Mouse (Mus musculus): ENCODE measurements at regions not wholly inside any gene's neighbourhood (a gene's known extent, or its start where the extent isn't known, plus 50 kb on each side); places are given as distances from the start of the nearest gene placed in this dataset.

- ATAC-seq (replicated peaks; ENCODE audit: low FRiP score, low TSS enrichment, poor library complexity, severe bottlenecking): no peak
These were observed 200.4 kb downstream of the Gm15262 start for GRCm38 (mm10) chrX:161487691-161488090.

- ATAC-seq (replicated peaks; ENCODE audit: low FRiP score, low TSS enrichment, poor library complexity, severe bottlenecking): no peak
These were observed 205.5 kb upstream of the Rai2 start for GRCm38 (mm10) chrX:161511341-161511740.

GRCm38 (mm10) chrX:161523432-161524256 is 193.2 kb upstream of the Rai2 start:
- ATAC-seq (replicated peaks; ENCODE audit: low FRiP score, low TSS enrichment, poor library complexity, severe bottlenecking): no peak

- no peak for ATAC-seq (replicated peaks; ENCODE audit: low FRiP score, low TSS enrichment, poor library complexity, severe bottlenecking)
These were observed 192.6 kb upstream of the Rai2 start for GRCm38 (mm10) chrX:161524257-161524646.

- no peak for ATAC-seq (replicated peaks; ENCODE audit: low FRiP score, low TSS enrichment, poor library complexity, severe bottlenecking)
These were observed 179.6 kb upstream of the Rai2 start for GRCm38 (mm10) chrX:161537290-161537689.

- ATAC-seq (replicated peaks; ENCODE audit: low FRiP score, low TSS enrichment, poor library complexity, severe bottlenecking): no peak
These were observed 160.0 kb upstream of the Rai2 start for GRCm38 (mm10) chrX:161556896-161557295.

- no peak for ATAC-seq (replicated peaks; ENCODE audit: low FRiP score, low TSS enrichment, poor library complexity, severe bottlenecking)
These were observed 158.4 kb upstream of the Rai2 start for GRCm38 (mm10) chrX:161558511-161558910.

- no peak for ATAC-seq (replicated peaks; ENCODE audit: low FRiP score, low TSS enrichment, poor library complexity, severe bottlenecking)
These were observed 150.4 kb upstream of the Rai2 start for GRCm38 (mm10) chrX:161566435-161566834.

GRCm38 (mm10) chrX:161582019-161582659 is 134.7 kb upstream of the Rai2 start:
- no peak for ATAC-seq (replicated peaks; ENCODE audit: low FRiP score, low TSS enrichment, poor library complexity, severe bottlenecking)

GRCm38 (mm10) chrX:161583872-161584271 is 133.0 kb upstream of the Rai2 start:
- peak; percentile 75 for ATAC-seq (replicated peaks; ENCODE audit: low FRiP score, low TSS enrichment, poor library complexity, severe bottlenecking)

- ATAC-seq (replicated peaks; ENCODE audit: low FRiP score, low TSS enrichment, poor library complexity, severe bottlenecking): no peak
These were observed 83.0 kb upstream of the Rai2 start for GRCm38 (mm10) chrX:161633869-161634268.

- no peak for ATAC-seq (replicated peaks; ENCODE audit: low FRiP score, low TSS enrichment, poor library complexity, severe bottlenecking)
These were observed 82.5 kb upstream of the Rai2 start for GRCm38 (mm10) chrX:161634342-161634741.

- ATAC-seq (replicated peaks; ENCODE audit: low FRiP score, low TSS enrichment, poor library complexity, severe bottlenecking): no peak
These were observed 81.2 kb upstream of the Rai2 start for GRCm38 (mm10) chrX:161635678-161636077.

- ATAC-seq (replicated peaks; ENCODE audit: low FRiP score, low TSS enrichment, poor library complexity, severe bottlenecking): no peak
These were observed 63.8 kb upstream of the Rai2 start for GRCm38 (mm10) chrX:161653106-161653505.

- no peak for ATAC-seq (replicated peaks; ENCODE audit: low FRiP score, low TSS enrichment, poor library complexity, severe bottlenecking)
These were observed 56.8 kb upstream of the Rai2 start for GRCm38 (mm10) chrX:161660106-161660505.

GRCm38 (mm10) chrX:161661936-161662335 is 54.9 kb upstream of the Rai2 start:
- ATAC-seq (replicated peaks; ENCODE audit: low FRiP score, low TSS enrichment, poor library complexity, severe bottlenecking): no peak

All from megakaryocyte-erythroid progenitor cell, adult 5-6 weeks (primary cell).